Mouse (Mus musculus) heart, adult 2 months (tissue): Measurements from ENCODE around the gene Nr0b2. TPM values are rescaled to one million over a fixed set of nuclear protein-coding genes. Genes with fewer than 3 reads are reported as not detected.

Source experiments
- DNase-seq, 2 experiments: peaks; one replicate each; pipeline ENCODE4 v3.0.0; 2021
- H3K27ac ChIP-seq: fragments of 200-600 bp; 2 replicates; pipeline ENCODE4 v1.8.1; 2022
- H3K27me3 ChIP-seq: fragments of 200-500 bp; 2 replicates; pipeline ENCODE4 v1.6.1; 2012; ENCODE audit warnings: mild to moderate bottlenecking, low read length, inconsistent platforms, mixed read lengths; ENCODE audit not compliant: control insufficient read depth, insufficient read depth
- H3K36me3 ChIP-seq: fragments of 200-500 bp; 2 replicates; pipeline ENCODE4 v1.6.1; 2012; ENCODE audit warnings: low read length, inconsistent platforms; ENCODE audit not compliant: control insufficient read depth, insufficient read depth
- H3K4me1 ChIP-seq: fragments of 200-500 bp; 2 replicates; pipeline ENCODE4 v1.6.1; 2011; ENCODE audit warnings: low read length; ENCODE audit not compliant: control insufficient read depth, insufficient read depth
- H3K4me3 ChIP-seq: fragments of 200-600 bp; 2 replicates; pipeline ENCODE4 v1.8.1; 2022
- H3K79me2 ChIP-seq: fragments of 200-500 bp; replicated peaks from 2 replicates; pipeline ENCODE4 v1.6.1; 2012; ENCODE audit warnings: mild to moderate bottlenecking, inconsistent platforms, low read length, moderate library complexity, mixed read lengths; ENCODE audit not compliant: control insufficient read depth, insufficient read depth
- H3K9ac ChIP-seq: fragments of 200-500 bp; 2 replicates; pipeline ENCODE4 v1.6.1; 2012; ENCODE audit warnings: low read depth, mild to moderate bottlenecking, control low read depth, inconsistent platforms, low read length, mixed read lengths
- CTCF ChIP-seq: fragments of 200-600 bp; IDR thresholded peaks from 2 replicates; pipeline ENCODE4 v1.8.1; 2022; ENCODE audit warnings: antibody characterized with exemption, mild to moderate bottlenecking, moderate library complexity
- EP300 ChIP-seq: fragments of 200-500 bp; IDR thresholded peaks from 2 replicates; pipeline ENCODE4 v1.6.1; 2011; ENCODE audit warnings: low read depth, low read length, control low read depth; ENCODE audit not compliant: insufficient read depth
- POLR2A ChIP-seq: fragments of 200-500 bp; IDR thresholded peaks from 2 replicates; pipeline ENCODE4 v1.6.1; 2011; ENCODE audit warnings: mild to moderate bottlenecking, low read depth, low read length, control low read depth; ENCODE audit not compliant: insufficient read depth
- WGBS: fragments of 180-500 bp; shearing (Covaris S2); methylation state at CpG from one replicate; pipeline ENCODE4 v1.1.7; 2018; 5-methylcytosine and 5-hydroxymethylcytosine counted together
- intact Hi-C: fragments of 180-260 bp; cut with DNase I; formaldehyde crosslinking; loops from one replicate; pipeline ENCODE4 v1.15.1; 2025
- polyA plus RNA-seq: library from polyadenylated mRNA; depleted of rRNA; stranded (reverse); fragments of >200 nt; gene quantifications from 2 replicates; pipeline ENCODE4 v1.2.3, GENCODE M21; 2012
- total RNA-seq, 2 experiments: library from RNA; stranded (reverse); gene quantifications; 2 replicates each; pipeline ENCODE4 v1.2.3; 2021

The Nr0b2 gene
- total and polyA plus RNA-seq, 3 experiments = 13.1 to 45.4 (median 14.5) TPM

- Histone ChIP-seq H3K36me3 (no peaks in the 10 kb centered on the region), H3K4me1 (peaks cover 4% of the 10 kb centered on the region; the same call in 1 of the 2 replicates), H3K27me3 (no peaks in the 10 kb centered on the region), H3K9ac (no peak overlapping the region), H3K4me3 (no peak overlapping the region), H3K27ac (no peak overlapping the region), H3K79me2 (peaks cover 2% of the 10 kb centered on the region; the same call in 1 of the 2 replicates)
- 41% methylated on average over 10 of the region's 10 CpGs for WGBS
- TF ChIP-seq CTCF = no peak
- no peak for TF ChIP-seq EP300
- TF ChIP-seq POLR2A = no peak
- no peak for DNase-seq
- intact Hi-C loops = no loop called here
Measured at GRCm38 (mm10) chr4:133557041-133557717, 4.0 kb downstream of the Nr0b2 start.

GRCm38 (mm10) chr4:133559846-133560245 lies 6.7 kb downstream of the Nr0b2 start:
- H3K79me2 ChIP-seq = peaks cover 2% of the 10 kb centered on the region; the same call in 1 of the 2 replicates

GRCm38 (mm10) chr4:133561622-133562021 lies 8.4 kb downstream of the Nr0b2 start:
- Histone ChIP-seq H3K27ac (no peak overlapping the region), H3K79me2 (no peaks in the 10 kb centered on the region), H3K9ac (no peak overlapping the region), H3K27me3 (no peaks in the 10 kb centered on the region), H3K4me3 (no peak overlapping the region), H3K36me3 (no peaks in the 10 kb centered on the region), H3K4me1 (no peaks in the 10 kb centered on the region)
- DNase-seq = no peak
- intact Hi-C loops = no loop called here
- TF ChIP-seq POLR2A = no peak
- no peak for TF ChIP-seq CTCF
- no peak for TF ChIP-seq EP300
- 68% methylated on average over 4 of the region's 4 CpGs for WGBS

More at GRCm38 (mm10) chr4:133559846-133560245, 6.7 kb downstream of the Nr0b2 start:
- H3K4me1 ChIP-seq = no peaks in the 10 kb centered on the region; the same call in 1 of the 2 replicates
- H3K27me3 ChIP-seq = no peaks in the 10 kb centered on the region
- TF ChIP-seq CTCF (no peak), EP300 (no peak), POLR2A (no peak)
- H3K36me3 ChIP-seq = no peaks in the 10 kb centered on the region
- no peak overlapping the region for H3K4me3 ChIP-seq
- no peak overlapping the region for H3K9ac ChIP-seq
- no peak overlapping the region for H3K27ac ChIP-seq
- 65% methylated on average over 4 of the region's 4 CpGs for WGBS
- intact Hi-C loops = no loop called here
- no peak for DNase-seq

GRCm38 (mm10) chr4:133563123-133563571 lies 10.0 kb downstream of the Nr0b2 start:
- no peaks in the 10 kb centered on the region for H3K36me3 ChIP-seq
- peak overlapping the region; percentile 81 for H3K27ac ChIP-seq
- H3K27me3 ChIP-seq = no peaks in the 10 kb centered on the region
- WGBS = 35% methylated on average over 11 of the region's 11 CpGs
- TF ChIP-seq EP300 = peak; percentile 87
- no peak for TF ChIP-seq CTCF
- 0 out of 2 replicates have a peak, but pooled peaks have one; percentile 32 for TF ChIP-seq POLR2A
- intact Hi-C loops = no loop called here
- no peaks in the 10 kb centered on the region for H3K79me2 ChIP-seq
- no peaks in the 10 kb centered on the region for H3K4me1 ChIP-seq
- DNase-seq = peak; percentile 75 to 84
- H3K9ac ChIP-seq = 0 out of 2 replicates have a peak overlapping the region, but pooled peaks have one; percentile 1
- no peak overlapping the region for H3K4me3 ChIP-seq

- Histone ChIP-seq H3K27ac (no peak overlapping the region), H3K4me1 (no peaks in the 10 kb centered on the region), H3K79me2 (no peaks in the 10 kb centered on the region), H3K27me3 (no peaks in the 10 kb centered on the region), H3K9ac (no peak overlapping the region), H3K36me3 (no peaks in the 10 kb centered on the region), H3K4me3 (no peak overlapping the region)
- no peak for DNase-seq
- intact Hi-C loops = no loop called here
- WGBS = 35% methylated on average over 8 of the region's 8 CpGs
- TF ChIP-seq POLR2A = no peak
- TF ChIP-seq CTCF = no peak
- no peak for TF ChIP-seq EP300
Measured at GRCm38 (mm10) chr4:133567251-133567650, 14.1 kb downstream of the Nr0b2 start.

GRCm38 (mm10) chr4:133569291-133570065 lies 16.3 kb downstream of the Nr0b2 start:
- no peak for DNase-seq
- H3K79me2 ChIP-seq = no peaks in the 10 kb centered on the region
- no peaks in the 10 kb centered on the region for H3K36me3 ChIP-seq
- H3K27ac ChIP-seq = no peak overlapping the region
- H3K9ac ChIP-seq = no peak overlapping the region
- intact Hi-C loops = no loop called here
- H3K4me3 ChIP-seq = no peak overlapping the region
- H3K4me1 ChIP-seq = peaks cover 1% of the 10 kb centered on the region; the same call in 1 of the 2 replicates
- no peak for TF ChIP-seq EP300
- no peak for TF ChIP-seq CTCF
- no peak for TF ChIP-seq POLR2A
- WGBS = 80% methylated on average over 10 of the region's 10 CpGs
- no peaks in the 10 kb centered on the region for H3K27me3 ChIP-seq
